Mouse (Mus musculus) neutrophil, adult 65 days (primary cell): Measurements from ENCODE around the gene Slc35g2. TPM values are rescaled to one million over a fixed set of nuclear protein-coding genes. Genes with fewer than 3 reads are reported as not detected.

Experiments used
- total RNA-seq: library from RNA; stranded (reverse); gene quantifications from 2 replicates; pipeline ENCODE4 v1.2.4, GENCODE M21; 2023

Gene Slc35g2
- total RNA-seq, result not detected in 2 replicates

GRCm38 (mm10) chr9:100570626-100571233, at the start of gene Slc35g2:
Gene Slc35g2, minus strand, starts transcription at chr9:100571090.

DNA sequence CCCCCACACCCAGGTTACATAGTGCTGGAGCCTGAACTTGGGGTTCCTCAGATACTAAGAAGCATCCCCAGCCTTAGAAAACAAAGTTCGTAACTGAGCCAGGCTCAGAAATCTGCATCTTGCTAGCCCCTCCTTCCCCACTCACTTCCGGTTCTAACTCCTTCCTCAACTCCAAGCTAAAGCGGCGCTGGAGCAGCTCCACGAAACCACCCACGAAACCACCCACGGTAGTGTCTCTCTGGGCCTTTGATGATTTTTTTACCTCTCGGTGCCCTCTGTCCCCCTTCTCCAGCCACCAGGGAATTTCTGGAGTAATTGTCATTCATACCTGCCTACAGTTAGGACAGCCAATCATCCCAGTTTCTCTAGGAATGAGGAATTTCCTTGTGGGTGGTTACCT, 26.7 kb upstream of the Slc35g2 start, which contains the start of gene Stag1:
Gene Stag1, plus strand, starts transcription at position 253 of the 400 bp plus-strand sequence.

DNA sequence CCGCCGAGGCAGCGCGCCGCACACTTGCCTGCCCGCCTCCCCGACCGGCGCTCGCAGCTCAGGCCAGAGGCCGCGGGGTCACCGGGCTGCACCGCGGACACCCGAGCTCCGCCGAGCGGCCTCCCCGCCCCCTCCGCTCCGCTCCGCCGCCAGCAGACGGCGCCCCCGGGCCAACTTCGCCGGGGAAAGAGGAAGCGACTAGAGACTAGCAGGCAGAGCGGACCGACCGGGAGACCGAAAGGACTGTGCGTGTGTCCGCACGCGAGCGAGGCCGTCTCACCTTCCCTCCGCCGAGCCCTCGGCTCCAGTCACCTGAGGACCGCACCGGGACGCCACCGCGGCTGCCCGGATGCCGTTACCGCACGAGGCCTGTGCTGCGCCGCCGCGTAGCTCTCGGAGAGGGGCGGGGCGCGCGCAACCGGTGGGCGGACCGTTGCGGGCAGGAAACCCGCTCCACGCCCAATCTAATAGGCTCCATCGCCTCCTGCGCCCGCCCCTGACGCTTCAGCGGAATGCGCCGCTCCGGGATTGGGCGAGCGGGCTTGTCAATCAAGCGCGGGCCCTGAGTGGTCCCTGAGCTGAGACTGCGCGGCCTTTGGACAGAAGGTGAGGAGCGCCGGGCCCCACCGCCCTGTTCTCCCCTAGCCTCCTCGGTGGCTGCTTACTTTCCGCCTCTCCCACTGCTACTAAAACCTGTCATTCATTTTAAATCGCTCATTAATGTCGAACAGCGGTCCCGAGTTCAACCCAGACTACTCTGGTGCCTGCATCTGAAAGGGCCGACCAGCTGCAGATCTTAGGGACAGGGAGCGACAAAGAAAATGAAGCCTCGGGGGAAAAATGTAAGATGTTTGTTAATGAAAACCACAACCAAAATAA, 24.9 kb downstream of the Slc35g2 start, which contains the start of gene Nck1:
Gene Nck1, minus strand, starts transcription at position 420 of the 879 bp plus-strand sequence.

Other genes with a start within 250 kb of the Slc35g2 start
- gene Il20rb, start 84.3 kb downstream of the Slc35g2 start, total RNA-seq, result 3.2 and 6.6 TPM in 2 replicates
- 49.8 and 55.6 TPM in 2 replicates for gene Nck1, start 25.0 kb downstream of the Slc35g2 start, total RNA-seq
- 46.3 and 69.8 TPM in 2 replicates for gene Stag1, start 26.7 kb upstream of the Slc35g2 start, total RNA-seq